Mouse (Mus musculus) heart, postnatal 10 days (tissue): ENCODE results near the gene Gif. TPM values are rescaled to one million over a fixed set of nuclear protein-coding genes. Genes with fewer than 3 reads are reported as not detected.

ENCODE experiments used
- DNase-seq, 2 experiments: peaks; one replicate each; pipeline ENCODE4 v3.0.0; 2021
- intact Hi-C: fragments of 180-260 bp; cut with DNase I; formaldehyde crosslinking; loops from one replicate; pipeline ENCODE4 v1.15.1; 2025
- total RNA-seq, 2 experiments: library from RNA; stranded (reverse); gene quantifications; 2 replicates each; pipeline ENCODE4 v1.2.3; 2021

Gif gene
- total RNA-seq, 2 experiments from 2014 or later = not detected

- no peak for DNase-seq
- intact Hi-C loops = no loop called here
These were observed 46.5 kb downstream of the Gif start for GRCm38 (mm10) chr19:11793741-11794359.

- intact Hi-C loops = no loop called here
- no peak for DNase-seq
These were observed 47.1 kb downstream of the Gif start for GRCm38 (mm10) chr19:11794447-11794846.

GRCm38 (mm10) chr19:11800531-11801315, 53.4 kb downstream of the Gif start:
- no peak for DNase-seq
- intact Hi-C loops = no loop called here

GRCm38 (mm10) chr19:11804423-11804822, 57.1 kb downstream of the Gif start:
- DNase-seq = peak in 1 of 2 experiments; percentile 12

GRCm38 (mm10) chr19:11807251-11807650, 59.9 kb downstream of the Gif start:
- intact Hi-C loops = no loop called here
- DNase-seq = no peak

More at GRCm38 (mm10) chr19:11804423-11804822, 57.1 kb downstream of the Gif start:
- intact Hi-C loops = no loop called here

- intact Hi-C loops = no loop called here
- DNase-seq = no peak
These were observed 60.5 kb downstream of the Gif start for GRCm38 (mm10) chr19:11807822-11808221.

- DNase-seq = no peak
- intact Hi-C loops = no loop called here
These were observed 61.1 kb downstream of the Gif start for GRCm38 (mm10) chr19:11808452-11808851.

GRCm38 (mm10) chr19:11810003-11810758, 62.8 kb downstream of the Gif start:
- intact Hi-C loops = no loop called here
- DNase-seq = no peak

- intact Hi-C loops = no loop called here
- peak; percentile 25 to 34 for DNase-seq
These were observed 63.5 kb downstream of the Gif start for GRCm38 (mm10) chr19:11810856-11811255.

GRCm38 (mm10) chr19:11811688-11812365, 64.5 kb downstream of the Gif start:
- intact Hi-C loops = no loop called here
- no peak for DNase-seq

Other genes with a start within 250 kb of the Gif start
- gene Ms4a6b, start 231.0 kb upstream of the Gif start, total RNA-seq = 1 to 10 TPM; 2.9 to 4.7 TPM
- 1 to 10 TPM; 1.5 TPM for gene Ms4a4d, start 210.8 kb upstream of the Gif start, total RNA-seq
- gene Ms4a6d, start 142.7 kb upstream of the Gif start, total RNA-seq = 1 to 10 TPM; 1.5 to 2.7 TPM
- under 1 TPM in 1 of 2 experiments, not detected in 1; 0.47 TPM for gene Ms4a2, start 123.8 kb upstream of the Gif start, total RNA-seq
- not detected for gene Ms4a3, start 106.7 kb upstream of the Gif start, total RNA-seq
- gene Oosp2, start 87.0 kb upstream of the Gif start, total RNA-seq = not detected
- not detected for gene Oosp1, start 56.4 kb upstream of the Gif start, total RNA-seq
- gene Oosp3, start 50.5 kb upstream of the Gif start, total RNA-seq = not detected
- 10 to 100 TPM; 90.2 to 93.8 TPM for gene Mrpl16, start 22.8 kb downstream of the Gif start, total RNA-seq
- gene Stx3, start 71.8 kb downstream of the Gif start, total RNA-seq = 1 to 10 TPM; 5.9 to 8.4 TPM
- not detected for gene Olfr1417, start 91.7 kb downstream of the Gif start, total RNA-seq
- gene Olfr1418, start 113.5 kb downstream of the Gif start, total RNA-seq = not detected
- not detected for gene Olfr1419, start 127.6 kb downstream of the Gif start, total RNA-seq
- gene Olfr1420, start 139.0 kb downstream of the Gif start, total RNA-seq = not detected
- gene Patl1, start 164.8 kb downstream of the Gif start, total RNA-seq = 10 to 100 TPM; 33.2 to 33.8 TPM
- gene Osbp, start 218.4 kb downstream of the Gif start, total RNA-seq = 10 to 100 TPM; 74.0 to 83.6 TPM